ENCODE assay signal across 27 mouse cellular contexts in genomic region chr3:18295921-18296320, GRCm38 (mm10).
"Had no signal": no experiment of that assay in that cellular context is flagged by ENCODE, and none has a peak within 500 bp of the region (broad histone marks: within the 10 kb centered on the region; RNA-seq: fewer than 3 reads in every experiment).

No protein-coding gene starts in this region.

- H3K4me3 ChIP-seq: embryonic facial prominence, embryonic 10.5 days; embryonic facial prominence, embryonic 12.5 days; embryonic facial prominence, embryonic 13.5 days; embryonic facial prominence, embryonic 15.5 days; erythroblast, embryonic 14.5 days; forebrain, embryonic 10.5 days; forebrain, embryonic 12.5 days; forebrain, embryonic 13.5 days; forebrain, embryonic 15.5 days; gastrocnemius, adult 2 months had no signal

- DNase-seq: cerebellum, adult 2 months; cerebellum, adult 8-10 months; cerebellum, adult 9-10 months; cerebellum, adult 9-11 months; cerebellum, postnatal 10 days; cerebellum, postnatal 14 days; cerebellum, postnatal 25 days; cerebellum, postnatal 36 days; embryo, embryonic 11 days; forebrain, postnatal 0 days; gastrocnemius, adult 2 months; gastrocnemius, postnatal 10 days; gastrocnemius, postnatal 14 days; gastrocnemius, postnatal 25 days; gastrocnemius, postnatal 36 days; heart, adult 18-20 months had no signal

- H3K36me3 ChIP-seq: embryonic facial prominence, embryonic 10.5 days; embryonic facial prominence, embryonic 12.5 days; embryonic facial prominence, embryonic 13.5 days; embryonic facial prominence, embryonic 15.5 days; forebrain, embryonic 10.5 days; forebrain, embryonic 12.5 days; forebrain, embryonic 15.5 days had no signal

- H3K27me3 ChIP-seq: embryonic facial prominence, embryonic 12.5 days; embryonic facial prominence, embryonic 13.5 days; embryonic facial prominence, embryonic 15.5 days; forebrain, embryonic 12.5 days; forebrain, embryonic 13.5 days; forebrain, embryonic 15.5 days had no signal

- H3K27ac ChIP-seq: embryonic facial prominence, embryonic 10.5 days; embryonic facial prominence, embryonic 12.5 days; embryonic facial prominence, embryonic 13.5 days; embryonic facial prominence, embryonic 15.5 days; forebrain, embryonic 10.5 days; forebrain, embryonic 12.5 days; forebrain, embryonic 13.5 days; forebrain, embryonic 15.5 days; gastrocnemius, adult 2 months had no signal

- H3K9ac ChIP-seq: embryonic facial prominence, embryonic 12.5 days; embryonic facial prominence, embryonic 13.5 days; embryonic facial prominence, embryonic 15.5 days; forebrain, embryonic 12.5 days; forebrain, embryonic 13.5 days; forebrain, embryonic 15.5 days; forebrain, postnatal 0 days had no signal

- ATAC-seq: forebrain, embryonic 13.5 days; forebrain, embryonic 14.5 days; forebrain, embryonic 15.5 days; forebrain, embryonic 16.5 days; forebrain, postnatal 0 days had no signal

- H3K4me1 ChIP-seq: embryonic facial prominence, embryonic 10.5 days; embryonic facial prominence, embryonic 12.5 days; embryonic facial prominence, embryonic 13.5 days; embryonic facial prominence, embryonic 15.5 days; forebrain, embryonic 10.5 days; forebrain, embryonic 12.5 days; forebrain, embryonic 13.5 days; forebrain, embryonic 15.5 days had no signal

- H3K4me2 ChIP-seq: embryonic facial prominence, embryonic 12.5 days; embryonic facial prominence, embryonic 13.5 days; embryonic facial prominence, embryonic 15.5 days; forebrain, embryonic 12.5 days; forebrain, embryonic 13.5 days; forebrain, embryonic 15.5 days had no signal

- H3K9me3 ChIP-seq: embryonic facial prominence, embryonic 10.5 days; embryonic facial prominence, embryonic 12.5 days; embryonic facial prominence, embryonic 13.5 days; embryonic facial prominence, embryonic 15.5 days; forebrain, embryonic 10.5 days; forebrain, embryonic 12.5 days; forebrain, embryonic 13.5 days; forebrain, embryonic 15.5 days had no signal
